Mouse (Mus musculus) limb, embryonic 11.5 days (tissue): ENCODE measurements around the gene Slc16a12. TPM values are rescaled to one million over a fixed set of nuclear protein-coding genes. Genes with fewer than 3 reads are reported as not detected.

ENCODE experiments used
- ATAC-seq: fragments of 200-750 bp; cut with Nextera tagmentation; 2 replicates; pipeline ENCODE4 v1.8.0; 2017; ENCODE audit warnings: low read depth; ENCODE audit not compliant: insufficient number of reproducible peaks, low FRiP score, low TSS enrichment
- DNase-seq: peaks from one replicate; pipeline ENCODE4 v3.0.0-alpha.2; 2015; ENCODE audit warnings: low spot score
- H3K27ac ChIP-seq: fragments of 300-500 bp; sonication (generic); replicated peaks from 2 replicates; pipeline ENCODE4 v1.5.1; 2014; ENCODE audit warnings: low read depth, mild to moderate bottlenecking, low read length
- H3K27me3 ChIP-seq: fragments of 300-500 bp; sonication (generic); 2 replicates; pipeline ENCODE4 v1.6.1; 2014; ENCODE audit warnings: mild to moderate bottlenecking, low read length, mixed read lengths; ENCODE audit not compliant: control insufficient read depth, insufficient read depth
- H3K36me3 ChIP-seq: fragments of 300-500 bp; sonication (generic); 2 replicates; pipeline ENCODE4 v1.6.1; 2014; ENCODE audit warnings: mild to moderate bottlenecking, low read length, moderate library complexity, mixed read lengths; ENCODE audit not compliant: control insufficient read depth, insufficient read depth
- H3K4me1 ChIP-seq: fragments of 300-500 bp; sonication (generic); 2 replicates; pipeline ENCODE4 v1.6.1; 2014; ENCODE audit warnings: low read length, mixed read lengths; ENCODE audit not compliant: control insufficient read depth, insufficient read depth
- H3K4me2 ChIP-seq: fragments of 300-500 bp; sonication (generic); 2 replicates; pipeline ENCODE4 v1.6.1; 2014; ENCODE audit warnings: low read depth, mild to moderate bottlenecking, moderate library complexity; ENCODE audit not compliant: severe bottlenecking
- H3K4me3 ChIP-seq: fragments of 300-500 bp; sonication (generic); 2 replicates; pipeline ENCODE4 v1.5.1; 2014; ENCODE audit warnings: low read depth, low read length
- H3K9ac ChIP-seq: fragments of 300-500 bp; sonication (generic); 2 replicates; pipeline ENCODE4 v1.6.1; 2014; ENCODE audit warnings: mild to moderate bottlenecking, low read length
- H3K9me3 ChIP-seq: fragments of 300-500 bp; sonication (generic); 2 replicates; pipeline ENCODE4 v1.6.1; 2016; ENCODE audit warnings: low read length; ENCODE audit not compliant: control insufficient read depth
- WGBS: fragments of 180-500 bp; shearing (Covaris S2); extraction: QIAGEN DNeasy Blood & Tissue Kit; methylation state at CpG from one replicate; pipeline ENCODE4 v1.1.7; 2014; 5-methylcytosine and 5-hydroxymethylcytosine counted together
- polyA plus RNA-seq: library from polyadenylated mRNA; unstranded; fragments of >200 nt; fragmentation: Nextera tagmentation; extraction: Ambion mirVana; gene quantifications from 2 replicates; pipeline ENCODE4 v1.2.1, GENCODE M21; 2014

Slc16a12 gene
- polyA plus RNA-seq, 1 experiment from 2014 or later = 0.85 TPM

DNA sequence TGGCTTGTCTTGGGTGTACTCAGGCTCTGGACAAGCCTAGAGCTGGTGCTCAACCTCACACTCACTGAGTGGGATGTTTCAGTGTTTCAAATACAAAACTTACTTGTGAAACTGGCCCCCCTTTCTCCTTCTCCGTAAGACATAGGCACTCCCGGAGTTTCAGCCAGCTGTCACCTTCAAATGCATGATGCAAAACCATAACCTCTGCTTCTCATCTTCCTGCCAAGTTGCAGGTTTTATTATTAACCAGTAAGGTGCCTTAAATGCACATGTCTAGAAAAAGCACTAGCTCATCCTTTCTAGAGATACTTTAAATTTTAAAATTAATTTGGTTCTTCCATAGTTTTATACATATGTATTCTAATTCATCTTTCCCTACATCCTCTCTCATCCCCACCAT is 39.5 kb downstream of the Slc16a12 start:
- H3K27me3 ChIP-seq = no peaks in the 10 kb centered on the region
- no peaks in the 10 kb centered on the region for H3K4me1 ChIP-seq
- 73% methylated on average over 2 of the region's 2 CpGs for WGBS
- H3K4me2 ChIP-seq = no peak overlapping the region
- DNase-seq (no peak), ATAC-seq (no peak)
- H3K4me3 ChIP-seq = no peak overlapping the region
- H3K9ac ChIP-seq = no peak overlapping the region
- no peaks in the 10 kb centered on the region for H3K9me3 ChIP-seq
- H3K27ac ChIP-seq = no peak overlapping the region
- no peaks in the 10 kb centered on the region for H3K36me3 ChIP-seq

DNA sequence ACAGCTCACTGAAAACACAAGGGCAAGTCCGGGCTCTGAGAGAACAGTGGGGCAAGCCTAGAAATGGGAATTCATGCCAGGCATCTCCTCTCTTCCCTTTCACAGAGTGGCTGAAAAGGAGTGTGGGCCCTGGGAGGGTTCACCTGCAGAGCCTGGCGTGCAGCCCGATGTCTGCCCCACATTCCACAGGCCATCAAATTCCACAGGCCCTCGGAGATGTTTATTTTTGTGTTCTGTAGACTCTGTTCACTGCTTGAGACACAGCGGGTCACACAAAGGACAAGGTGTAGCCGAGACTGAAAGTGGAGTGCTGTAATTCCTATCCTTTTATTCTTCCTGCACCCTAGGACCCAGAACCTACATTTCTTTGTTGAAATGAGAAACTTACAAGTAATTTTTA is 40.8 kb downstream of the Slc16a12 start:
- no peaks in the 10 kb centered on the region for H3K36me3 ChIP-seq
- no peaks in the 10 kb centered on the region for H3K9me3 ChIP-seq
- H3K9ac ChIP-seq = no peak overlapping the region
- ATAC-seq (no peak), DNase-seq (no peak)
- no peak overlapping the region for H3K4me3 ChIP-seq
- no peak overlapping the region for H3K4me2 ChIP-seq
- H3K27me3 ChIP-seq = no peaks in the 10 kb centered on the region
- 72% methylated on average over 6 of the region's 6 CpGs for WGBS
- no peaks in the 10 kb centered on the region for H3K4me1 ChIP-seq
- no peak overlapping the region for H3K27ac ChIP-seq

DNA sequence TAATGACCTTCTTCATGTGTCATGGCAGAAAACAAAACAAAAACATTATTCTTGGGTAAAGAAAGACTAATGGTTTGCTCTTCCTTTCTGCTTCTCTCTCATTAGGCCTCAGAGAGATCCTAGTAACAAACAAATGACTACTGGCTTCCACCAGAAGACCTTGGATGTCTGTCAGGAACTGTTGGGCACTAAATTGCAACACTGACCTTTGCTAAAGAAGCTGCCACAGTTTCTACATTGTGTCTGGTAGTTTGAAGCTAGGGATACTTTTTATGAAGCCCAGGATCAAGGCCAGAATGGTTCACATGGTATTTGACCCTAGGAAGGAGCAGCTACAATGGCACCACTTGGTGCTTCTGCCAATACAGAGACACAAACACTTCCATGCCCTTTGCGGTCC is 41.9 kb downstream of the Slc16a12 start:
- ATAC-seq (no peak), DNase-seq (no peak)
- Histone ChIP-seq H3K27ac (no peak overlapping the region), H3K4me2 (no peak overlapping the region), H3K9me3 (no peaks in the 10 kb centered on the region), H3K9ac (no peak overlapping the region), H3K4me1 (no peaks in the 10 kb centered on the region), H3K4me3 (no peak overlapping the region), H3K36me3 (no peaks in the 10 kb centered on the region), H3K27me3 (no peaks in the 10 kb centered on the region)
- 93% methylated on average over 1 of the region's 1 CpGs for WGBS

DNA sequence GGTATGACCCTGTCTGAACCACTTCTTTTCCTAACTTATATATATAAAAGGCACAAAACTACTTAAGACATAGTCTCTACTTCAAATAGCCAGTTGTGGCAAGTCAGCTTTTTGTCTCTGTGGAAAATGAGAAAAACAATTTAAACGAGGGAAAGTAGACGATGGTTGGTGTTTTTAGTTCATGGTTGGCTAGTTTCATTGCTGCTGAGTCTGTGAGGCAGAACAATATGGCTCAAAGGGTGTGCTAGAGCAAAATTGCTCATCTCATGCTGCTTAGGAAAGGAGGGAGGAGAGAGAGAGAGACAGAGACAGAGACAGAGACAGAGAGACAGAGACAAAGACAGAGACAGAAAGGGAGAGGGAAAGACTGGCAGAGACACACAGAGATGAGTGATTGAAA is 47.8 kb downstream of the Slc16a12 start:
- no peaks in the 10 kb centered on the region for H3K27me3 ChIP-seq
- no peak overlapping the region for H3K27ac ChIP-seq
- H3K9me3 ChIP-seq = no peaks in the 10 kb centered on the region
- H3K4me2 ChIP-seq = no peak overlapping the region
- no peaks in the 10 kb centered on the region for H3K36me3 ChIP-seq
- ATAC-seq = no peak
- H3K4me1 ChIP-seq = no peaks in the 10 kb centered on the region
- DNase-seq = no peak
- H3K4me3 ChIP-seq = no peak overlapping the region
- 83% methylated on average over 2 of the region's 2 CpGs for WGBS
- H3K9ac ChIP-seq = no peak overlapping the region

DNA sequence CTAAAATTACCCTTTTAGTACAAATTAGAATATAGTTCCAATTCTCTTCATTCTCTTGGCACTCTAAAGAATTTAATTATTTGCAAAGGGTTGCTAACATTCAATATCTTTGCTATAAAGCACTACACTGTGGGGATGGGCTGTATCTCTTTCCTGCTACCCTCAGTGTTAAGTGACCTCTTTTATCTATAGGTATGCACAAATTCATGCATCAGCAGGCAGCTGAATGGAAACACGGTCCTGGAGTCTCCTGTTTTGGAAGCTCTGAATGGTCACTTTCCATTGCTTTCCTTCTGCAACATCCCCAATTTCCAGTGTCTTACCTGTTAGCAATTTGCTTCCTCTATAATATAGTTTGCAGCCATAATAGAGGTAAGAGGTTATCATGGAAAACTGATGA is 48.2 kb downstream of the Slc16a12 start:
- Histone ChIP-seq H3K36me3 (no peaks in the 10 kb centered on the region), H3K27ac (no peak overlapping the region), H3K9ac (no peak overlapping the region), H3K4me2 (no peak overlapping the region), H3K4me3 (no peak overlapping the region), H3K9me3 (no peaks in the 10 kb centered on the region), H3K27me3 (no peaks in the 10 kb centered on the region), H3K4me1 (no peaks in the 10 kb centered on the region)
- no peak for DNase-seq
- ATAC-seq = no peak
- 68% methylated on average over 1 of the region's 1 CpGs for WGBS

DNA sequence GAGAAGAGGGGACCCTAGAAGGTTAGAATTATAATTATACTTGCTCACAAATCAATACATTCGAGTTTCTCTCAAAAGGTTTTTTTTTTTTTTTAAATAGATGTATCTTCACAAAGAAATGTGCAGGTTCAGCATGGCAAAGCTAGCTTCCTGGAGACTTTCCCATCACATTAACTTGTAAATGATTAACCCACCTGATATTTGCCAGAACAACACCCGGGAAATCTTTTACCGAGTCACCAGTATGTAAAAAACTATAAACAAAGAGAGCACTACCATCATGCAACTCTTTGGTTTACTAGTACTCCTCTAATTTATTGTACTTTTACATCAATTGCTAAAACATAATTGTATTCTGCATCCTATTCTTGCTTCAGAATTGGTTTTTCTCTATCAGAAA is 48.7 kb downstream of the Slc16a12 start:
- H3K27me3 ChIP-seq = no peaks in the 10 kb centered on the region
- H3K36me3 ChIP-seq = no peaks in the 10 kb centered on the region
- H3K4me2 ChIP-seq = no peak overlapping the region
- ATAC-seq (no peak), DNase-seq (no peak)
- no peak overlapping the region for H3K27ac ChIP-seq
- no peaks in the 10 kb centered on the region for H3K9me3 ChIP-seq
- WGBS = 87% methylated on average over 3 of the region's 3 CpGs
- no peak overlapping the region for H3K9ac ChIP-seq
- H3K4me3 ChIP-seq = no peak overlapping the region
- H3K4me1 ChIP-seq = no peaks in the 10 kb centered on the region

DNA sequence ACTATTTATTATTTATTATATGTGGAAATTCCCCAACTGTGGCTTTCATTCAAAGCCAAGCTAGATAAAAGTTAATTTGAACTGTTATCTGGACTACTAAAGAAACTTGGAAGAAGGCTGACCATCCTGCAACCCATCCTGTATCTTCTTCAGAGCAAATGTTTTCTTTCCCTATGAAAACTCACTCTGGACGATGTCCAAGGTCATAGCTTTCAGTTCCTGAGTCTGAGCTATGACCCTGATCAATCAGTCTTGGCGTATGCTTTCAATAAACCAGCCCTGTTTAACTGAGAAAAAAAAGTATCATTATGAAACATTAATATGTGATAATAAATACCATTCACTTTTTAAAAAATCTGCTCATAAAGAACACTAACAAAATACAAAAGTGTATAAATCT is 49.6 kb downstream of the Slc16a12 start:
- no peaks in the 10 kb centered on the region for H3K36me3 ChIP-seq
- no peaks in the 10 kb centered on the region for H3K4me1 ChIP-seq
- ATAC-seq = no peak
- DNase-seq = no peak
- H3K27me3 ChIP-seq = no peaks in the 10 kb centered on the region
- no peak overlapping the region for H3K9ac ChIP-seq
- no peak overlapping the region for H3K4me3 ChIP-seq
- no peak overlapping the region for H3K27ac ChIP-seq
- WGBS = 72% methylated on average over 2 of the region's 2 CpGs
- H3K9me3 ChIP-seq = no peaks in the 10 kb centered on the region
- H3K4me2 ChIP-seq = no peak overlapping the region

DNA sequence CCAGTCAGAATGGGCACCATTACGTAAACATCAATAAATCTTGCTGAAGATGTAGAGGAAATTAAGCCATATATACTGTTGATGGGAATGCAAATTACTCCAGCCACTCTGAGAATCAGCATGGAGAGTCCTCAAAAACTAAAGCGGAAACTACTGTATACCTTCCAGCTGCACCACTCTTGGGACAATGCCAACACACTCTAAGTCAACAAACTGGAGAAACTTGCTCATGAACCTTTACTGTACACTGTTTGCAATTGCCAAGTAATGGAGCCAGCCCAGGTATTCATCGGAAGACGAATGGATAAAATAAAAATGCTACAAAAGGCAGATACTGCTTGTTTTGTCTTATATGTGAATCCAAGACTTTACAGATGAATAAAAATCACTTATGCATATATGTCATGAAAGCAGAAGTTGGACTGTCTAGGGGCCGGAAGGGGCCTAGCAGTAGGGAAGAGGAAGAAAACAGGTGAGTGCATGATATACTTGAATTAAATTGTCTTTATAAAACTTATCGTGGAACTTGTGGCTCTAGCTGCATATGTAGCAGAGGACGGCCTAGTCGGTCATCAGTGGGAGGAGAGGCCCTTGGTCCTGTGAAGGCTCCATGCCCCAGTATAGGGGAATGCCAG is 50.6 kb downstream of the Slc16a12 start:
- 92% methylated on average over 8 of the region's 8 CpGs for WGBS
- no peaks in the 10 kb centered on the region for H3K36me3 ChIP-seq
- H3K9me3 ChIP-seq = no peaks in the 10 kb centered on the region
- no peak overlapping the region for H3K27ac ChIP-seq
- H3K27me3 ChIP-seq = no peaks in the 10 kb centered on the region
- ATAC-seq (no peak), DNase-seq (no peak)
- H3K4me1 ChIP-seq = no peaks in the 10 kb centered on the region
- H3K4me2 ChIP-seq = no peak overlapping the region
- no peak overlapping the region for H3K4me3 ChIP-seq
- no peak overlapping the region for H3K9ac ChIP-seq

DNA sequence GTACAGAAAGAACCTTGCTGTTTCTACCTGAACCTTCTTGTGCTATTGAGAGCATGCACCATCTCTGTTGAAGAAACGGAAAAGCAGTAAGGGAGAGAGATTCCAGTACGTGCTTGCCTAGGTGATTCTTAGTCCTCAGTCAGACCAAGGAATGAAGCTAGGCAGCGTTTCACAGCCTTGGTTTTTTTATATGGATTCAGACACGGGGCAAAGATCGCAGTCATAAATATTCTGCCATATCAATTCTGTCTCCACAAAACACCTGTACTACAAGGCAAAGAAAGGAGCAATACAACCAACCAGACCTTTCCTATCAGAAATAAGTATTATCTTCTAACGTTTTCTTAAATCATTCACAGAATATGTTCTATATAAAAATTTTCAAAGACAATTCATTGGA is 55.7 kb downstream of the Slc16a12 start:
- ATAC-seq (no peak), DNase-seq (no peak)
- H3K4me3 ChIP-seq = no peak overlapping the region
- H3K36me3 ChIP-seq = no peaks in the 10 kb centered on the region
- H3K27ac ChIP-seq = no peak overlapping the region
- H3K4me2 ChIP-seq = no peak overlapping the region
- WGBS = 83% methylated on average over 6 of the region's 6 CpGs
- no peaks in the 10 kb centered on the region for H3K4me1 ChIP-seq
- no peaks in the 10 kb centered on the region for H3K9me3 ChIP-seq
- H3K27me3 ChIP-seq = no peaks in the 10 kb centered on the region
- H3K9ac ChIP-seq = no peak overlapping the region
